Mouse (Mus musculus) kidney, embryonic 16.5 days (tissue): ENCODE measurements at regions not wholly inside any gene's neighbourhood (a gene's known extent, or its start where the extent isn't known, plus 50 kb on each side); places are given as distances from the start of the nearest gene placed in this dataset.

Experiments used
- ATAC-seq: fragments of 200-750 bp; cut with Nextera tagmentation; 2 replicates; pipeline ENCODE4 v1.8.0; 2017; ENCODE audit warnings: moderate TSS enrichment; ENCODE audit not compliant: low FRiP score, low TSS enrichment
- H3K27ac ChIP-seq: fragments of 300-500 bp; sonication (generic); 2 replicates; pipeline ENCODE4 v1.5.1; 2014; ENCODE audit warnings: low read length
- H3K27me3 ChIP-seq: fragments of 300-500 bp; sonication (generic); 2 replicates; pipeline ENCODE4 v1.6.1; 2014; ENCODE audit warnings: low read length, control low read depth, mixed read lengths; ENCODE audit not compliant: insufficient read depth
- H3K36me3 ChIP-seq: fragments of 300-500 bp; sonication (generic); 2 replicates; pipeline ENCODE4 v1.6.1; 2014; ENCODE audit warnings: low read length, control low read depth, mixed read lengths; ENCODE audit not compliant: insufficient read depth
- H3K4me1 ChIP-seq: fragments of 300-500 bp; sonication (generic); 2 replicates; pipeline ENCODE4 v1.6.1; 2014; ENCODE audit warnings: low read length, control low read depth, mixed read lengths; ENCODE audit not compliant: insufficient read depth
- H3K4me2 ChIP-seq: fragments of 300-500 bp; sonication (generic); replicated peaks from 2 replicates; pipeline ENCODE4 v1.6.1; 2014; ENCODE audit warnings: low read depth, low read length
- H3K4me3 ChIP-seq: fragments of 300-500 bp; sonication (generic); 2 replicates; pipeline ENCODE4 v1.5.1; 2014; ENCODE audit warnings: mild to moderate bottlenecking, low read length
- H3K9ac ChIP-seq: fragments of 300-500 bp; sonication (generic); replicated peaks from 2 replicates; pipeline ENCODE4 v1.6.1; 2014; ENCODE audit warnings: low read length
- H3K9me3 ChIP-seq: fragments of 300-500 bp; sonication (generic); 2 replicates; pipeline ENCODE4 v1.6.1; 2016; ENCODE audit warnings: low read length, control low read depth
- WGBS: fragments of 180-500 bp; shearing (Covaris S2); extraction: QIAGEN DNeasy Blood & Tissue Kit; methylation state at CpG from one replicate; pipeline ENCODE4 v1.1.7; 2014; 5-methylcytosine and 5-hydroxymethylcytosine counted together

GRCm38 (mm10) chr7:40220549-40220948, 677.6 kb upstream of the Vstm2b start:
- no peaks in the 10 kb centered on the region for H3K9me3 ChIP-seq
- H3K27ac ChIP-seq = no peak overlapping the region
- WGBS = 82% methylated on average over 4 of the region's 4 CpGs
- H3K9ac ChIP-seq = no peak overlapping the region
- H3K4me3 ChIP-seq = no peak overlapping the region
- H3K4me2 ChIP-seq = no peak overlapping the region
- no peaks in the 10 kb centered on the region for H3K27me3 ChIP-seq
- H3K4me1 ChIP-seq = no peaks in the 10 kb centered on the region
- ATAC-seq = no peak
- H3K36me3 ChIP-seq = no peaks in the 10 kb centered on the region

DNA sequence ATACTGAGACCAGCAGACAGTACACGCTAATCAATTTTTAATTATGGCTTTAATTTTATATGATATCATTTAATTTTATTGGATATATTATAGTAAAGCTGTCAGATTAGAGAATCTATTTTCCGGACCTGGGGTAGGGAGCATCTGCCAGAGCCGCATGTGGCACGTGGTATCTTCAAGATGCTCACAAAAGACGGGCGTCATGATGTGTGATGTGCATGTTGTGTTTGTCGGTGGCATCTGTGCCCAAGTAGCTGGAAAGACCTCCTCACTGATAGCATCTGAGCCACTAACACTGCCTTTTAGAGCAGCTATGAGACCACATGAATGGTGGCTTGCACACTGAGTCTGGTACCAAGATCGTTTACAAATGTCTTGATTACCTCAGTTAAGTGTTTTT, 652.9 kb upstream of the Vstm2b start:
- Histone ChIP-seq H3K27ac (no peak overlapping the region), H3K4me2 (no peak overlapping the region), H3K9me3 (no peaks in the 10 kb centered on the region), H3K4me1 (no peaks in the 10 kb centered on the region), H3K4me3 (no peak overlapping the region), H3K9ac (no peak overlapping the region), H3K27me3 (no peaks in the 10 kb centered on the region), H3K36me3 (no peaks in the 10 kb centered on the region)
- no peak for ATAC-seq
- 83% methylated on average over 8 of the region's 8 CpGs for WGBS

GRCm38 (mm10) chr7:40248521-40248920, 649.6 kb upstream of the Vstm2b start:
- Histone ChIP-seq H3K27me3 (no peaks in the 10 kb centered on the region), H3K36me3 (no peaks in the 10 kb centered on the region), H3K4me3 (no peak overlapping the region), H3K27ac (no peak overlapping the region), H3K4me2 (no peak overlapping the region), H3K9me3 (no peaks in the 10 kb centered on the region), H3K4me1 (no peaks in the 10 kb centered on the region), H3K9ac (no peak overlapping the region)
- WGBS = 67% methylated on average over 2 of the region's 2 CpGs
- ATAC-seq = no peak

GRCm38 (mm10) chr7:40253486-40253885, 644.6 kb upstream of the Vstm2b start:
- Histone ChIP-seq H3K4me1 (no peaks in the 10 kb centered on the region), H3K9me3 (no peaks in the 10 kb centered on the region), H3K27me3 (no peaks in the 10 kb centered on the region), H3K4me3 (no peak overlapping the region), H3K9ac (no peak overlapping the region), H3K4me2 (no peak overlapping the region), H3K36me3 (no peaks in the 10 kb centered on the region), H3K27ac (no peak overlapping the region)
- no peak for ATAC-seq
- 66% methylated on average over 2 of the region's 2 CpGs for WGBS

GRCm38 (mm10) chr7:40257733-40258376, 640.3 kb upstream of the Vstm2b start:
- Histone ChIP-seq H3K4me1 (no peaks in the 10 kb centered on the region), H3K36me3 (no peaks in the 10 kb centered on the region), H3K4me3 (no peak overlapping the region), H3K9ac (no peak overlapping the region), H3K4me2 (no peak overlapping the region), H3K27me3 (no peaks in the 10 kb centered on the region), H3K9me3 (no peaks in the 10 kb centered on the region), H3K27ac (no peak overlapping the region)
- ATAC-seq = no peak
- WGBS = 60% methylated on average over 1 of the region's 1 CpGs

DNA sequence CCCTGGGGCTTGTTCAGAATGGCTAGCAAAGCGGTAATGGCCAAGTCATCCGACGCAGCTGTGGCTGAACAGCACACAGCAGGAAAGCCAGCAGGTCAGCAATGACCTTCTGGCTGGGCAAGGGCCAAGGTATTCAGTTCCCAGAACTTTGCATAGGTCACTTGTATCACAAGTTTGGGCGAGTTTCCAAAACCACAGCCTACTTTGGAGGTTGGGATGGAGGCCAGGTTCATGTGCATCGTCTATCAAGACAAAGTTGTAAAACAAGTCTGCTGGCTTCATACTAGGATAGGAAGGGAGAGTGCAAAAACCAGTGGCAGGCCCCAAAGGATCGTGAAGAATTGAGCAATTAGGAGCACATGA, 639.8 kb upstream of the Vstm2b start:
- ATAC-seq = 0 out of 2 replicates have a peak, but pooled peaks have one; percentile 46
- WGBS = 50% methylated on average over 6 of the region's 6 CpGs

DNA sequence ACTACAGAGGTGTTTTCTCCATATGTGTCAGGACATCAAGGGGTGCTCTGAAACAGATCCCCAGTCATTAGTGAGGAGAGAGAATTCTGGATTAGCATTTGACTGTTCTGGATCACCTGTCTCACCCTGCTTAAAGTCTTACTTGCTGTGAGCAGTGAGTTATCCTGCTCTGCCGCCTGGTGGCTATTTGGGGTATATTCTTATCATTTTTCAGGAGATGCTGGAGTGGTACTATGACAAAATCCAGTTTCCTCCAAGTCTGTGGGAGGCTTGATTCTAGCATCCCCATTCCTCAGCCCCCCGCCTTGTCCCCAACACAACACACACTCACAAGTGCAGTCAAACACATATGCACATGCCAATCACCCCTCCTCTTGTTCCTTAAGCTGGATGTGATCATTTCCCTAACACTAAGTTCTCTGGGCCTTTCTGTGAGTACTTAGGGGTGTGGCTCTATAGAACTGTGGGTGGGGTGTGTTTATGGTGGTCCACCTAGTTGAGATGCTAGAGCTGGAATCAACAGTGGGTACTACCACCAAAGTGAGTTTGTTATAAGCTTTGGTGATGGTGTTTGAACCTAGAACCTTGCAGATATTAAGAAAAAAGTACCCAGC, 624.6 kb upstream of the Vstm2b start:
- no peaks in the 10 kb centered on the region for H3K36me3 ChIP-seq
- ATAC-seq = peak; percentile 31; the same call in 1 of the 2 replicates
- 9% methylated on average over 2 of the region's 2 CpGs for WGBS

More for the DNA sequence above, 639.8 kb upstream of the Vstm2b start:
- H3K36me3 ChIP-seq = no peaks in the 10 kb centered on the region
- no peaks in the 10 kb centered on the region for H3K4me1 ChIP-seq
- no peak overlapping the region for H3K27ac ChIP-seq
- no peak overlapping the region for H3K4me3 ChIP-seq
- H3K9ac ChIP-seq = no peak overlapping the region
- H3K27me3 ChIP-seq = no peaks in the 10 kb centered on the region
- no peak overlapping the region for H3K4me2 ChIP-seq
- H3K9me3 ChIP-seq = no peaks in the 10 kb centered on the region

DNA sequence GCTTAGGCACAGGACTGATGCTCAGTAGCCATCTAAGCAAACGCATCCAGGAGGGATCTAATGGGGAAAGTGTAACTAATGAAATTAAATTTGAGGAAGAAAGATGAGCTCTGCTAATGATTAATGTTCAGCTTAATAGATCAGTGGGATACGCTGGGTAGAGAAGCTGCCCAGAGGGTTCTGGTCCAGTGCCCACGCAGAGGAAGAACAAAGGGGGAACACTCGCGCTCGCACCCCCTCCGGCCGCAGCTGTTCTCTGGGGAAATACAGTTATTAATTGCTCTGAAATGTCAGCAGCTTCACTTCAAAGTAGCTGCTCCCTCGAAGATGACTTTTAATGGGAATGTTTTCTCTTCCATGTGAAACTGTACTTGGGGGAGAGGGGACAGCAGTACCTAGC, 623.0 kb upstream of the Vstm2b start:
- no peak overlapping the region for H3K27ac ChIP-seq
- no peaks in the 10 kb centered on the region for H3K4me1 ChIP-seq
- WGBS = 57% methylated on average over 9 of the region's 9 CpGs
- no peak for ATAC-seq
- no peak overlapping the region for H3K4me2 ChIP-seq
- no peaks in the 10 kb centered on the region for H3K27me3 ChIP-seq
- H3K4me3 ChIP-seq = no peak overlapping the region
- no peak overlapping the region for H3K9ac ChIP-seq
- no peaks in the 10 kb centered on the region for H3K36me3 ChIP-seq
- H3K9me3 ChIP-seq = no peaks in the 10 kb centered on the region

More for the DNA sequence above, 624.6 kb upstream of the Vstm2b start:
- Histone ChIP-seq H3K27me3 (no peaks in the 10 kb centered on the region), H3K27ac (no peak overlapping the region), H3K9me3 (no peaks in the 10 kb centered on the region), H3K4me2 (no peak overlapping the region), H3K4me3 (no peak overlapping the region), H3K4me1 (no peaks in the 10 kb centered on the region), H3K9ac (no peak overlapping the region)

GRCm38 (mm10) chr7:40275658-40276057, 622.5 kb upstream of the Vstm2b start:
- Histone ChIP-seq H3K27me3 (no peaks in the 10 kb centered on the region), H3K4me3 (no peak overlapping the region), H3K9me3 (no peaks in the 10 kb centered on the region), H3K36me3 (no peaks in the 10 kb centered on the region), H3K4me1 (no peaks in the 10 kb centered on the region), H3K9ac (no peak overlapping the region), H3K27ac (no peak overlapping the region), H3K4me2 (no peak overlapping the region)
- 0 out of 2 replicates have a peak, but pooled peaks have one; percentile 19 for ATAC-seq
- WGBS = 26% methylated on average over 4 of the region's 4 CpGs

- ATAC-seq = no peak
- no peak overlapping the region for H3K9ac ChIP-seq
- WGBS = 78% methylated on average over 5 of the region's 5 CpGs
- H3K4me1 ChIP-seq = no peaks in the 10 kb centered on the region
- no peak overlapping the region for H3K4me3 ChIP-seq
- H3K27ac ChIP-seq = no peak overlapping the region
- H3K27me3 ChIP-seq = no peaks in the 10 kb centered on the region
- H3K9me3 ChIP-seq = no peaks in the 10 kb centered on the region
- H3K4me2 ChIP-seq = no peak overlapping the region
- H3K36me3 ChIP-seq = no peaks in the 10 kb centered on the region
These were observed 622.0 kb upstream of the Vstm2b start for GRCm38 (mm10) chr7:40276116-40276515.
